Mouse (Mus musculus): ENCODE data around the gene Stk32c. TPM values are rescaled to one million over a fixed set of nuclear protein-coding genes. Genes with fewer than 3 reads are reported as not detected.

Gene Stk32c
- polyA plus RNA-seq (2012; rRNA removed) = 7.5 and 9.4 TPM in 2 replicates

GRCm38 (mm10) chr7:139212754-139213745 lies at the start of gene Stk32c, which contains the start of gene Lrrc27:
Gene Stk32c, minus strand, starts transcription at chr7:139213307.
Gene Lrrc27, plus strand, starts transcription at chr7:139212988.
- TF ChIP-seq POLR2A (IDR thresholded peaks at IDR 0.05; ENCODE audit: low read depth, low read length) = no peak; the same call in 1 of the 2 replicates
- no peak for TF ChIP-seq CTCF (IDR thresholded peaks at IDR 0.05; ENCODE audit: extremely low read depth, insufficient read depth, insufficient read length, insufficient replicate concordance)
- no peaks in the 10 kb centered on the region for H3K36me3 ChIP-seq (ENCODE audit: control insufficient read depth, insufficient read depth, low read length)
- peak within 1 kb of the TSS; percentile 76 for H3K4me3 ChIP-seq (ENCODE audit: extremely low read depth, insufficient read depth, insufficient read length)
- peak; percentile 96 to 98 for DNase-seq (ENCODE audit: low read depth in 1 of 2, low spot score in 2 of 2)
- no peaks in the 10 kb centered on the region for H3K27me3 ChIP-seq (ENCODE audit: control insufficient read depth, insufficient read depth, low read length)
- no peaks in the 10 kb centered on the region for H3K4me1 ChIP-seq (ENCODE audit: control insufficient read depth, insufficient read depth, insufficient read length)
- 2% methylated on average over 53 of the region's 53 CpGs for WGBS
- H3K27ac ChIP-seq (ENCODE audit: insufficient read depth, low read length) = peak within 1 kb of the TSS; percentile 66

- Histone ChIP-seq H3K4me1 (ENCODE audit: control insufficient read depth, insufficient read depth, insufficient read length) (no peaks in the 10 kb centered on the region), H3K27ac (ENCODE audit: insufficient read depth, low read length) (no peak overlapping the region), H3K4me3 (ENCODE audit: extremely low read depth, insufficient read depth, insufficient read length) (no peak overlapping the region), H3K36me3 (ENCODE audit: control insufficient read depth, insufficient read depth, low read length) (no peaks in the 10 kb centered on the region), H3K27me3 (ENCODE audit: control insufficient read depth, insufficient read depth, low read length) (no peaks in the 10 kb centered on the region)
- DNase-seq (ENCODE audit: low read depth in 1 of 2, low spot score in 2 of 2) = no peak
- 86% methylated on average over 10 of the region's 10 CpGs for WGBS
- no peak for TF ChIP-seq CTCF (IDR thresholded peaks at IDR 0.05; ENCODE audit: extremely low read depth, insufficient read depth, insufficient read length, insufficient replicate concordance)
- no peak for TF ChIP-seq POLR2A (IDR thresholded peaks at IDR 0.05; ENCODE audit: low read depth, low read length)
Measured at GRCm38 (mm10) chr7:139257752-139258542, 44.8 kb upstream of the Stk32c start.

- Histone ChIP-seq H3K4me1 (ENCODE audit: control insufficient read depth, insufficient read depth, insufficient read length) (no peaks in the 10 kb centered on the region), H3K27me3 (ENCODE audit: control insufficient read depth, insufficient read depth, low read length) (no peaks in the 10 kb centered on the region), H3K27ac (ENCODE audit: insufficient read depth, low read length) (no peak overlapping the region), H3K4me3 (ENCODE audit: extremely low read depth, insufficient read depth, insufficient read length) (no peak overlapping the region), H3K36me3 (ENCODE audit: control insufficient read depth, insufficient read depth, low read length) (no peaks in the 10 kb centered on the region)
- DNase-seq (ENCODE audit: low read depth in 1 of 2, low spot score in 2 of 2) = no peak
- WGBS = 89% methylated on average over 5 of the region's 5 CpGs
- TF ChIP-seq CTCF (IDR thresholded peaks at IDR 0.05; ENCODE audit: extremely low read depth, insufficient read depth, insufficient read length, insufficient replicate concordance) = no peak
- no peak for TF ChIP-seq POLR2A (IDR thresholded peaks at IDR 0.05; ENCODE audit: low read depth, low read length)
Measured at GRCm38 (mm10) chr7:139254626-139255025, 41.5 kb upstream of the Stk32c start.

GRCm38 (mm10) chr7:139253462-139253861 lies 40.4 kb upstream of the Stk32c start:
- Histone ChIP-seq H3K36me3 (ENCODE audit: control insufficient read depth, insufficient read depth, low read length) (no peaks in the 10 kb centered on the region), H3K27ac (ENCODE audit: insufficient read depth, low read length) (0 out of 2 replicates have a peak overlapping the region, but pooled peaks have one; percentile 13), H3K4me3 (ENCODE audit: extremely low read depth, insufficient read depth, insufficient read length) (no peak overlapping the region), H3K4me1 (ENCODE audit: control insufficient read depth, insufficient read depth, insufficient read length) (no peaks in the 10 kb centered on the region), H3K27me3 (ENCODE audit: control insufficient read depth, insufficient read depth, low read length) (peaks cover 3% of the 10 kb centered on the region; the same call in 1 of the 2 replicates)
- 73% methylated on average over 3 of the region's 3 CpGs for WGBS
- TF ChIP-seq POLR2A (IDR thresholded peaks at IDR 0.05; ENCODE audit: low read depth, low read length) = no peak
- TF ChIP-seq CTCF (IDR thresholded peaks at IDR 0.05; ENCODE audit: extremely low read depth, insufficient read depth, insufficient read length, insufficient replicate concordance) = no peak
- no peak for DNase-seq (ENCODE audit: low read depth in 1 of 2, low spot score in 2 of 2)

- H3K4me1 ChIP-seq (ENCODE audit: control insufficient read depth, insufficient read depth, insufficient read length) = no peaks in the 10 kb centered on the region
- no peak overlapping the region for H3K4me3 ChIP-seq (ENCODE audit: extremely low read depth, insufficient read depth, insufficient read length)
- DNase-seq (ENCODE audit: low read depth in 1 of 2, low spot score in 2 of 2) = no peak
- 79% methylated on average over 9 of the region's 9 CpGs for WGBS
- H3K36me3 ChIP-seq (ENCODE audit: control insufficient read depth, insufficient read depth, low read length) = no peaks in the 10 kb centered on the region
- no peak for TF ChIP-seq POLR2A (IDR thresholded peaks at IDR 0.05; ENCODE audit: low read depth, low read length)
- TF ChIP-seq CTCF (IDR thresholded peaks at IDR 0.05; ENCODE audit: extremely low read depth, insufficient read depth, insufficient read length, insufficient replicate concordance) = no peak
- peaks cover 4% of the 10 kb centered on the region for H3K27me3 ChIP-seq (ENCODE audit: control insufficient read depth, insufficient read depth, low read length)
- H3K27ac ChIP-seq (ENCODE audit: insufficient read depth, low read length) = 0 out of 2 replicates have a peak overlapping the region, but pooled peaks have one; percentile 13
Measured at GRCm38 (mm10) chr7:139252986-139253385, 39.9 kb upstream of the Stk32c start.

- 86% methylated on average over 7 of the region's 7 CpGs for WGBS
- TF ChIP-seq POLR2A (IDR thresholded peaks at IDR 0.05; ENCODE audit: low read depth, low read length) (no peak), CTCF (IDR thresholded peaks at IDR 0.05; ENCODE audit: extremely low read depth, insufficient read depth, insufficient read length, insufficient replicate concordance) (no peak)
- H3K27ac ChIP-seq (ENCODE audit: insufficient read depth, low read length) = no peak overlapping the region
Measured at GRCm38 (mm10) chr7:139252566-139252965, 39.5 kb upstream of the Stk32c start.

More at GRCm38 (mm10) chr7:139252566-139252965, 39.5 kb upstream of the Stk32c start:
- Histone ChIP-seq H3K4me1 (ENCODE audit: control insufficient read depth, insufficient read depth, insufficient read length) (peaks cover 4% of the 10 kb centered on the region; the same call in 1 of the 2 replicates), H3K27me3 (ENCODE audit: control insufficient read depth, insufficient read depth, low read length) (peaks cover 4% of the 10 kb centered on the region), H3K4me3 (ENCODE audit: extremely low read depth, insufficient read depth, insufficient read length) (no peak overlapping the region), H3K36me3 (ENCODE audit: control insufficient read depth, insufficient read depth, low read length) (no peaks in the 10 kb centered on the region)
- DNase-seq (ENCODE audit: low read depth in 1 of 2, low spot score in 2 of 2) = no peak

Measured in spleen, adult 2 months (tissue).